Mouse (Mus musculus): ENCODE measurements around the gene Clpb.
"Not testable (repeated sequence)": the region's sequence is repeated elsewhere in the genome, so short reads cannot be mapped to it uniquely, and the experiment has no call there.

The Clpb gene

GRCm38 (mm10) chr7:101663514-101664159 is at the start of gene Clpb:
Gene Clpb, plus strand, starts transcription at chr7:101663633.
- peak; percentile 92 for DNase-seq (ENCODE audit: low read depth, low spot score)

- DNase-seq (ENCODE audit: low read depth, low spot score) = no peak
Observed at GRCm38 (mm10) chr7:101615406-101615805, 48.0 kb upstream of the Clpb start.

GRCm38 (mm10) chr7:101616136-101616835 is 47.1 kb upstream of the Clpb start:
- no peak for DNase-seq (ENCODE audit: low read depth, low spot score)

- no peak for DNase-seq (ENCODE audit: low read depth, low spot score)
Observed at GRCm38 (mm10) chr7:101617438-101618165, 45.8 kb upstream of the Clpb start.

- no peak for DNase-seq (ENCODE audit: low read depth, low spot score)
Observed at GRCm38 (mm10) chr7:101618273-101618672, 45.2 kb upstream of the Clpb start.

GRCm38 (mm10) chr7:101620373-101620772 is 43.1 kb upstream of the Clpb start:
- DNase-seq (ENCODE audit: low read depth, low spot score) = peak; percentile 11

GRCm38 (mm10) chr7:101621861-101622260 is 41.6 kb upstream of the Clpb start:
- not testable (repeated sequence) for DNase-seq (ENCODE audit: low read depth, low spot score)

- no peak for DNase-seq (ENCODE audit: low read depth, low spot score)
Observed at GRCm38 (mm10) chr7:101624283-101624682, 39.1 kb upstream of the Clpb start.

- not testable (repeated sequence) for DNase-seq (ENCODE audit: low read depth, low spot score)
Observed at GRCm38 (mm10) chr7:101627166-101627565, 36.3 kb upstream of the Clpb start.

- no peak for DNase-seq (ENCODE audit: low read depth, low spot score)
Observed at GRCm38 (mm10) chr7:101628481-101628880, 35.0 kb upstream of the Clpb start.

- DNase-seq (ENCODE audit: low read depth, low spot score) = no peak
Observed at GRCm38 (mm10) chr7:101633629-101634177, 29.7 kb upstream of the Clpb start.

- DNase-seq (ENCODE audit: low read depth, low spot score) = no peak
Observed at GRCm38 (mm10) chr7:101634513-101634912, 28.9 kb upstream of the Clpb start.

- no peak for DNase-seq (ENCODE audit: low read depth, low spot score)
Observed at GRCm38 (mm10) chr7:101636056-101636455, 27.4 kb upstream of the Clpb start.

GRCm38 (mm10) chr7:101643879-101644278 is 19.6 kb upstream of the Clpb start:
- no peak for DNase-seq (ENCODE audit: low read depth, low spot score)

- no peak for DNase-seq (ENCODE audit: low read depth, low spot score)
Observed at GRCm38 (mm10) chr7:101649729-101650128, 13.7 kb upstream of the Clpb start.

- no peak for DNase-seq (ENCODE audit: low read depth, low spot score)
Observed at GRCm38 (mm10) chr7:101650565-101650964, 12.9 kb upstream of the Clpb start.

- DNase-seq (ENCODE audit: low read depth, low spot score) = peak; percentile 39
Observed at GRCm38 (mm10) chr7:101653681-101654209, 9.7 kb upstream of the Clpb start.

GRCm38 (mm10) chr7:101654936-101655335 is 8.5 kb upstream of the Clpb start:
- no peak for DNase-seq (ENCODE audit: low read depth, low spot score)

- no peak for DNase-seq (ENCODE audit: low read depth, low spot score)
Observed at GRCm38 (mm10) chr7:101662006-101662405, 1.4 kb upstream of the Clpb start.

- DNase-seq (ENCODE audit: low read depth, low spot score) = peak; percentile 39
Observed at GRCm38 (mm10) chr7:101666581-101666980, 3.1 kb downstream of the Clpb start.

- DNase-seq (ENCODE audit: low read depth, low spot score) = no peak
Observed at GRCm38 (mm10) chr7:101671601-101672280, 8.3 kb downstream of the Clpb start.

Data from retina, adult 2 months (tissue).